11 mouse cellular contexts compared by ENCODE assay signal in the genomic region with DNA sequence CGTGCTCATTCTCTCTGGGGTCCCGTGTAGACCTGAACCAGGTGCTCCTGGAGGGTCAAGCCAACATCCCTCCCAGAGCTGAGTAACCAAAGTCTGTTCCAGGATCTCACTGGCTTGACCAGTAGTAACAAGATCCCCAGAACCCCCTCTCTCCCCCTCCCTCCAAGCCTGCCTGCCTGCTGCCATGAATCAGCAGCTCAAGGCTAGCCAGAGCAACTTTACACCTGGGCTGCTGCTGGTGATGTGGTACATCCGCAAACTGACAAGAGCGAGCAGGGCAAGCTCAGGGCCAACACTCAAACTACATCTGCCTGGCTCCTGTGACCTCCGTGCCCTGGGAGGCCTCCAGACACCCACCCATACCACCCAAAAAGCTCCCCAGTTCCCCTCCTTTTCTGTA. TPM values are rescaled to one million over a fixed set of nuclear protein-coding genes. Genes with fewer than 3 reads are reported as not detected.
DNase-seq lines count a peak whose midpoint lies in the region; ATAC-seq and TF ChIP-seq lines count a peak whose summit lies in the region.
"Had no signal": no experiment of that assay in that cellular context is flagged by ENCODE, and none has a peak within 500 bp of the region (broad histone marks: within the 10 kb centered on the region; RNA-seq: fewer than 3 reads in every experiment).

No protein-coding gene starts in this region.

- H3K9me3 ChIP-seq in heart, embryonic 13.5 days, result no peaks in the 10 kb centered on the region
- H3K9me3 ChIP-seq in midbrain, embryonic 10.5 days (replicated peaks), result no peaks in the 10 kb centered on the region
- H3K9me3 ChIP-seq in midbrain, postnatal 0 days (ENCODE audit: low read length), result no peaks in the 10 kb centered on the region
- H3K9me3 ChIP-seq in forebrain, embryonic 13.5 days (replicated peaks), result no peaks in the 10 kb centered on the region
- H3K9me3 ChIP-seq: G1E; stomach, embryonic 15.5 days had no signal

- peaks cover 80% of the 10 kb centered on the region for H3K27me3 ChIP-seq in heart, embryonic 13.5 days (replicated peaks)
- peaks cover 55% of the 10 kb centered on the region for H3K27me3 ChIP-seq in midbrain, embryonic 10.5 days (ENCODE audit: low read depth, poor library complexity, severe bottlenecking)
- H3K27me3 ChIP-seq in midbrain, postnatal 0 days (ENCODE audit: insufficient read depth, low read length), result peaks cover 5% of the 10 kb centered on the region; the same call in 1 of the 2 replicates
- peaks cover 12% of the 10 kb centered on the region; the same call in 1 of the 2 replicates for H3K27me3 ChIP-seq in forebrain, embryonic 13.5 days

- WGBS in heart, embryonic 13.5 days, result 24% methylated on average over 5 of the region's 5 CpGs
- 26% methylated on average over 5 of the region's 5 CpGs for WGBS in midbrain, embryonic 10.5 days
- WGBS in midbrain, postnatal 0 days, result 28% methylated on average over 5 of the region's 5 CpGs
- WGBS in forebrain, embryonic 13.5 days, result 32% methylated on average over 5 of the region's 5 CpGs

- H3K36me3 ChIP-seq in heart, embryonic 13.5 days, result no peaks in the 10 kb centered on the region
- H3K36me3 ChIP-seq in midbrain, embryonic 10.5 days, result peaks cover 42% of the 10 kb centered on the region
- no peaks in the 10 kb centered on the region for H3K36me3 ChIP-seq in midbrain, postnatal 0 days (ENCODE audit: insufficient read depth, low read length)
- peaks cover 41% of the 10 kb centered on the region for H3K36me3 ChIP-seq in forebrain, embryonic 13.5 days (ENCODE audit: poor library complexity, severe bottlenecking)
- H3K36me3 ChIP-seq: G1E; stomach, embryonic 15.5 days had no signal

- 0 out of 2 replicates have a peak overlapping the region, but pooled peaks have one; percentile 64 for H3K4me3 ChIP-seq in heart, embryonic 13.5 days
- 0 out of 2 replicates have a peak overlapping the region, but pooled peaks have one; percentile 85 for H3K4me3 ChIP-seq in midbrain, embryonic 10.5 days
- no peak overlapping the region for H3K4me3 ChIP-seq in midbrain, postnatal 0 days (ENCODE audit: low read depth, low read length)
- no peak overlapping the region for H3K4me3 ChIP-seq in forebrain, embryonic 13.5 days

- peaks cover 40% of the 10 kb centered on the region for H3K4me1 ChIP-seq in heart, embryonic 13.5 days
- H3K4me1 ChIP-seq in midbrain, embryonic 10.5 days, result peaks cover 55% of the 10 kb centered on the region
- peaks cover 11% of the 10 kb centered on the region; the same call in 1 of the 2 replicates for H3K4me1 ChIP-seq in midbrain, postnatal 0 days (ENCODE audit: insufficient read depth, low read length)
- H3K4me1 ChIP-seq in forebrain, embryonic 13.5 days, result peaks cover 29% of the 10 kb centered on the region

- no peak for TF ChIP-seq CTCF in midbrain, postnatal 0 days (IDR thresholded peaks at IDR 0.05)

- ATAC-seq in heart, embryonic 13.5 days (ENCODE audit: extremely low read depth, insufficient number of reproducible peaks, low FRiP score, low TSS enrichment), result no peak
- no peak for ATAC-seq in midbrain, postnatal 0 days (ENCODE audit: low FRiP score)
- no peak for ATAC-seq in forebrain, embryonic 13.5 days

- no peak overlapping the region for H3K9ac ChIP-seq in heart, embryonic 13.5 days
- no peak overlapping the region for H3K9ac ChIP-seq in midbrain, postnatal 0 days (replicated peaks; ENCODE audit: low read length, poor library complexity, severe bottlenecking)
- H3K9ac ChIP-seq in forebrain, embryonic 13.5 days, result no peak overlapping the region
- H3K9ac ChIP-seq: stomach, embryonic 15.5 days had no signal

- no peak overlapping the region for H3K27ac ChIP-seq in heart, embryonic 13.5 days (replicated peaks)
- H3K27ac ChIP-seq in midbrain, embryonic 10.5 days (replicated peaks), result peak overlapping the region; percentile 92
- H3K27ac ChIP-seq in midbrain, postnatal 0 days (ENCODE audit: low read depth, low read length), result no peak overlapping the region
- H3K27ac ChIP-seq in forebrain, embryonic 13.5 days, result no peak overlapping the region
- H3K27ac ChIP-seq: stomach, embryonic 15.5 days had no signal

- no peak for DNase-seq in heart, adult 9 months (ENCODE audit: low spot score in 2 of 2)
- DNase-seq in midbrain, embryonic 10.5 days (ENCODE audit: low spot score), result no peak
- DNase-seq in midbrain, postnatal 0 days (ENCODE audit: low spot score), result no peak
- DNase-seq in skeletal muscle tissue, adult 2 months (ENCODE audit: low read depth, low spot score), result peak; percentile 76
- DNase-seq in adipocyte (ENCODE audit: low spot score), result no peak
- DNase-seq: layer of hippocampus, postnatal 36 days; right cerebral cortex, adult 18-20 months had no signal

- H3K4me2 ChIP-seq in heart, embryonic 13.5 days, result peak overlapping the region; percentile 90
- no peak overlapping the region for H3K4me2 ChIP-seq in midbrain, postnatal 0 days (ENCODE audit: low read depth, low read length, poor library complexity, severe bottlenecking)
- H3K4me2 ChIP-seq in forebrain, embryonic 13.5 days, result peak overlapping the region; percentile 97; the same call in 1 of the 2 replicates

RNA-seq across cellular contexts. Expression of a gene that starts 0.9 kb away (rescaled TPM):
- polyA plus RNA-seq in heart, embryonic 13.5 days (2015; fragmentation: Nextera tagmentation; extraction: Ambion mirVana), result 19.0 and 20.4 TPM in 2 replicates
- polyA plus RNA-seq in midbrain, embryonic 10.5 days (2016; fragmentation: Nextera tagmentation; extraction: Ambion mirVana), result 31.8 and 36.7 TPM in 2 replicates
- total RNA-seq in midbrain, postnatal 0 days (2014; rRNA removed), result 1.5 and 4.7 TPM in 2 replicates
- 2.0 and 3.2 TPM in 2 replicates for polyA plus RNA-seq in midbrain, postnatal 0 days (2015; fragmentation: Nextera tagmentation; extraction: Ambion mirVana)
- 9.1 and 11.7 TPM in 2 replicates for polyA plus RNA-seq in forebrain, embryonic 13.5 days (2015; fragmentation: Nextera tagmentation; extraction: Ambion mirVana)
- polyA plus RNA-seq: G1E had no signal

RNA-seq across cellular contexts. Expression of a gene that starts 8.0 kb away (rescaled TPM):
- polyA plus RNA-seq in heart, embryonic 13.5 days (2015; fragmentation: Nextera tagmentation; extraction: Ambion mirVana), result 3.8 and 4.0 TPM in 2 replicates
- 38.8 and 47.4 TPM in 2 replicates for polyA plus RNA-seq in midbrain, embryonic 10.5 days (2016; fragmentation: Nextera tagmentation; extraction: Ambion mirVana)
- total RNA-seq in midbrain, postnatal 0 days (2014; rRNA removed), result 26.9 and 34.8 TPM in 2 replicates
- polyA plus RNA-seq in midbrain, postnatal 0 days (2015; fragmentation: Nextera tagmentation; extraction: Ambion mirVana), result 18.9 and 19.3 TPM in 2 replicates
- polyA plus RNA-seq in forebrain, embryonic 13.5 days (2015; fragmentation: Nextera tagmentation; extraction: Ambion mirVana), result 43.0 and 45.5 TPM in 2 replicates

RNA-seq across cellular contexts. Expression of a gene that starts 12.9 kb away (rescaled TPM):
- 14.0 and 15.0 TPM in 2 replicates for polyA plus RNA-seq in heart, embryonic 13.5 days (2015; fragmentation: Nextera tagmentation; extraction: Ambion mirVana)
- polyA plus RNA-seq in midbrain, embryonic 10.5 days (2016; fragmentation: Nextera tagmentation; extraction: Ambion mirVana), result 18.7 and 20.3 TPM in 2 replicates
- total RNA-seq in midbrain, postnatal 0 days (2014; rRNA removed), result 24.4 and 26.4 TPM in 2 replicates
- 24.5 and 25.6 TPM in 2 replicates for polyA plus RNA-seq in midbrain, postnatal 0 days (2015; fragmentation: Nextera tagmentation; extraction: Ambion mirVana)
- polyA plus RNA-seq in forebrain, embryonic 13.5 days (2015; fragmentation: Nextera tagmentation; extraction: Ambion mirVana), result 22.3 and 25.4 TPM in 2 replicates

RNA-seq across cellular contexts. Expression of a gene that starts 18.5 kb away (rescaled TPM):
- polyA plus RNA-seq in heart, embryonic 13.5 days (2015; fragmentation: Nextera tagmentation; extraction: Ambion mirVana), result 8.9 and 10.7 TPM in 2 replicates
- 24.7 and 25.6 TPM in 2 replicates for polyA plus RNA-seq in midbrain, embryonic 10.5 days (2016; fragmentation: Nextera tagmentation; extraction: Ambion mirVana)
- 46.1 and 68.0 TPM in 2 replicates for total RNA-seq in midbrain, postnatal 0 days (2014; rRNA removed)
- polyA plus RNA-seq in midbrain, postnatal 0 days (2015; fragmentation: Nextera tagmentation; extraction: Ambion mirVana), result 10.8 and 11.0 TPM in 2 replicates
- 16.8 and 19.8 TPM in 2 replicates for polyA plus RNA-seq in forebrain, embryonic 13.5 days (2015; fragmentation: Nextera tagmentation; extraction: Ambion mirVana)

RNA-seq across cellular contexts. Expression of a gene that starts 39.1 kb away (rescaled TPM):
- 84.6 and 99.0 TPM in 2 replicates for polyA plus RNA-seq in heart, embryonic 13.5 days (2015; fragmentation: Nextera tagmentation; extraction: Ambion mirVana)
- 130 and 144 TPM in 2 replicates for polyA plus RNA-seq in midbrain, embryonic 10.5 days (2016; fragmentation: Nextera tagmentation; extraction: Ambion mirVana)
- 153 and 199 TPM in 2 replicates for total RNA-seq in midbrain, postnatal 0 days (2014; rRNA removed)
- polyA plus RNA-seq in midbrain, postnatal 0 days (2015; fragmentation: Nextera tagmentation; extraction: Ambion mirVana), result 46.8 and 50.4 TPM in 2 replicates
- polyA plus RNA-seq in forebrain, embryonic 13.5 days (2015; fragmentation: Nextera tagmentation; extraction: Ambion mirVana), result 101 and 130 TPM in 2 replicates

Comparison
In these comparisons a context has a peak if more than half of its experiments do, and no peak if none do; other contexts are left out.
1. H3K4me3 ChIP-seq: peak in heart, embryonic 13.5 days (single experiment) and midbrain, embryonic 10.5 days (single experiment); none in midbrain, postnatal 0 days (single experiment) and forebrain, embryonic 13.5 days (single experiment).